Mouse (Mus musculus): Measurements from ENCODE around the gene Dnm3.

DNA sequence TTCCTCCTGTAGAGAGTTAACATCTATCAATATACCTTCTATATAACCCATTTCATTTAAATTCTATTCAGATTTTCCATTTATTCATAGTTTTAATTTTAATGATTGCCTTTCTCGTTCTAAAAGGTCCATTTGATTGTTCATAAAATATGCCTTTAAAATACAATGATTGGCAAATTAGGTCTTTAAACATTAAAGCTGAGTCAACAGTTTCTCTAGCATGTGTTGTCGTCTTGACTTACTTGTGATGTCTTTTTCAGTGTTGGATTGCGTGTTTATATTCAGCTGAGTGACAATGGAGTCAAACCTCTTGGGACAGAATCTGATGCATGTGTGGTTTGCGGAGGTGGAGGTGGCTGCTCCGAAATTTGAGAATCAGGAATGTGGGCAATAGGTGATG is 435.4 kb downstream of the Dnm3 start:
- TF ChIP-seq EP300 (IDR thresholded peaks at IDR 0.05; ENCODE audit: insufficient read depth, low read depth, low read length) (no peak), CTCF (IDR thresholded peaks at IDR 0.05) (no peak), POLR2A (IDR thresholded peaks at IDR 0.05; ENCODE audit: insufficient read depth, low read depth, low read length) (no peak)

All from heart, adult 2 months (tissue).